Mouse (Mus musculus) lung, embryonic 15.5 days (tissue): ENCODE measurements around the gene Mfsd13b. TPM values are rescaled to one million over a fixed set of nuclear protein-coding genes. Genes with fewer than 3 reads are reported as not detected.
A peak's percentile ranks its signal among the peaks of the same experiment; 100 is the strongest.
"Not testable (repeated sequence)": the region's sequence is repeated elsewhere in the genome, so short reads cannot be mapped to it uniquely, and the experiment has no call there.

Experiments
- ATAC-seq: fragments of 200-750 bp; cut with Nextera tagmentation; 2 replicates; pipeline ENCODE4 v1.8.0; 2017; ENCODE audit warnings: moderate number of reproducible peaks, borderline replicate concordance; ENCODE audit not compliant: low FRiP score, low TSS enrichment; ENCODE audit errors: extremely low read depth
- H3K27ac ChIP-seq: fragments of 300-500 bp; sonication (generic); 2 replicates; pipeline ENCODE4 v1.5.1; 2015; ENCODE audit warnings: moderate library complexity, mild to moderate bottlenecking, inconsistent platforms
- H3K27me3 ChIP-seq: fragments of 300-500 bp; sonication (generic); 2 replicates; pipeline ENCODE4 v1.6.1; 2015; ENCODE audit warnings: inconsistent platforms
- H3K36me3 ChIP-seq: fragments of 300-500 bp; sonication (generic); 2 replicates; pipeline ENCODE4 v1.6.1; 2015; ENCODE audit warnings: inconsistent platforms
- H3K4me1 ChIP-seq: fragments of 300-500 bp; sonication (generic); 2 replicates; pipeline ENCODE4 v1.6.1; 2015; ENCODE audit warnings: inconsistent platforms
- H3K4me2 ChIP-seq: fragments of 300-500 bp; sonication (generic); 2 replicates; pipeline ENCODE4 v1.6.1; 2015; ENCODE audit warnings: inconsistent platforms, mild to moderate bottlenecking, moderate library complexity
- H3K4me3 ChIP-seq: fragments of 300-500 bp; sonication (generic); 2 replicates; pipeline ENCODE4 v1.5.1; 2015; ENCODE audit warnings: mild to moderate bottlenecking, inconsistent platforms
- H3K9ac ChIP-seq: fragments of 300-500 bp; sonication (generic); 2 replicates; pipeline ENCODE4 v1.6.1; 2015; ENCODE audit warnings: inconsistent platforms
- H3K9me3 ChIP-seq: fragments of 300-500 bp; sonication (generic); 2 replicates; pipeline ENCODE4 v1.6.1; 2016; ENCODE audit warnings: inconsistent platforms
- WGBS: fragments of 180-500 bp; shearing (Covaris S2); methylation state at CpG from one replicate; pipeline ENCODE4 v1.1.7; 2015; 5-methylcytosine and 5-hydroxymethylcytosine counted together
- polyA plus RNA-seq: library from polyadenylated mRNA; unstranded; fragments of >200 nt; fragmentation: Nextera tagmentation; extraction: Ambion mirVana; gene quantifications from 2 replicates; pipeline ENCODE4 v1.2.1, GENCODE M21; 2015

Mfsd13b gene
- 0.36 TPM in 1 of 2 replicates, not detected in the other for polyA plus RNA-seq

DNA sequence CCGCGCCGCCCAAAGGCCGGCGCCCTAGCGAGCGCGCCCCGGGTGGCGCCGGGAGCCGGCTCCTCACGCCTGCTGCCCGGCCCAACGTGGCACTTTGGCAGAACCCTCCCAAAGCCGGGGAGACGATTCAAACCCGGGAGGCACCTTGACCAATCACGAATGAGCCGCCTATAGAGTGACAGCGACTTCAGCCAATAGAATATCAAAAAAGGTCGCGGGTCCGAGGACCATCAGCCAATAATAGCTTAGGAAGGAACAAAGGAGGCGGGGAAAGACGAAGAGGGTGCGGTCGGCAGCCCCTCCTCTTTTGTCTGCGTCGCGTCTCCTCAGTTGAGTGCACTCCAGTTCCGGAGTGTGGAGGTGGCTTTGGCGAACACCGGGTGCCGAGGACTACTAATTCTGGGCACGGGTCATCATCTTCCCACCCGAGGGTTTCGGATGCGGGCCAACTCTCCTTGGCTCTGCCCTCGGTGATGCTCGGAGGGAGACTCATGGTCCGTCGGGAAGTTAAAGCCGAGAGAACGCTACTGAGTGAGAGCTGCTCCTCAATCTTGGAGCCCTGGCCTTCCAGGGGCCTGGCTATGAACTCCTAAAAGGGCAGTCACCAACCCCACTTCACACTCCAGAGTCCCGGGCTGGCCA, at the start of gene Mfsd13b, which contains the start of gene Cdr2:
Mfsd13b (plus strand) TSS at position 310 of the 642 bp plus-strand sequence.
Cdr2 (minus strand) TSS at position 113 of the 642 bp plus-strand sequence.
- peak within 1 kb of the TSS; percentile 93 for H3K4me2 ChIP-seq
- WGBS, result under 1% methylated on average over 46 of the region's 46 CpGs
- no peaks in the 10 kb centered on the region for H3K9me3 ChIP-seq
- H3K27ac ChIP-seq, result peak within 1 kb of the TSS; percentile 52
- peak within 1 kb of the TSS; percentile 81 for H3K4me3 ChIP-seq
- no peaks in the 10 kb centered on the region for H3K36me3 ChIP-seq
- peaks cover 11% of the 10 kb centered on the region; the same call in 1 of the 2 replicates for H3K4me1 ChIP-seq
- H3K27me3 ChIP-seq, result peaks cover 6% of the 10 kb centered on the region; the same call in 1 of the 2 replicates
- peak; percentile 97 for ATAC-seq
- H3K9ac ChIP-seq, result peak within 1 kb of the TSS; percentile 68

DNA sequence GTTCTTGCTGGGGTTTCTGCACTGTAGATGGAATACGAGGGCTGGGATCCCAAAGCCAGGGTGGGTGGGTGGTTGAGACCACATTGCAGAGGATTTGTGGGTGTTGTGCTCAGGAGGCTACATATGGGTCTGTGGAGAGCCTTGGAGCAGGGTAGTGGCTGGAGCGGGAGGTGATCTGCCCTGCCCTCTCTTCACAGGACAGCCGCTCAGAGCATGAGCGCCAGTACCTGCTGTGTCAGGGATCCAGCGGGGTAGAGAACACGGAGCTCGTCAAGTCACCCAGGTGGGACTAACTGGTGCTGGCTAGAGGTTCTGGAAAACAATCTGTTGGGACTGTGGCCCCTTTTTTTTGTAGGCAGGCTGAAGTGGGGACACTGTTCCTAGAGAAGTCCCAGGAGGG, 49.2 kb upstream of the Mfsd13b start:
- Histone ChIP-seq H3K4me1 (no peaks in the 10 kb centered on the region), H3K27ac (no peak overlapping the region), H3K9me3 (no peaks in the 10 kb centered on the region), H3K9ac (no peak overlapping the region), H3K4me3 (no peak overlapping the region), H3K36me3 (peaks cover 63% of the 10 kb centered on the region), H3K4me2 (no peak overlapping the region), H3K27me3 (no peaks in the 10 kb centered on the region)
- WGBS, result 92% methylated on average over 7 of the region's 7 CpGs
- ATAC-seq, result no peak

GRCm38 (mm10) chr7:120933680-120934195, 48.6 kb upstream of the Mfsd13b start:
- 75% methylated on average over 4 of the region's 5 CpGs for WGBS
- H3K36me3 ChIP-seq, result peaks cover 63% of the 10 kb centered on the region

GRCm38 (mm10) chr7:120934716-120935115, 47.6 kb upstream of the Mfsd13b start:
- Histone ChIP-seq H3K36me3 (peaks cover 62% of the 10 kb centered on the region), H3K9ac (no peak overlapping the region), H3K4me1 (no peaks in the 10 kb centered on the region), H3K9me3 (no peaks in the 10 kb centered on the region), H3K27ac (no peak overlapping the region), H3K4me3 (no peak overlapping the region), H3K4me2 (no peak overlapping the region), H3K27me3 (no peaks in the 10 kb centered on the region)
- ATAC-seq, result no peak
- 29% methylated on average over 5 of the region's 5 CpGs for WGBS

More at GRCm38 (mm10) chr7:120933680-120934195, 48.6 kb upstream of the Mfsd13b start:
- Histone ChIP-seq H3K27ac (no peak overlapping the region), H3K9me3 (no peaks in the 10 kb centered on the region), H3K4me3 (no peak overlapping the region), H3K4me1 (no peaks in the 10 kb centered on the region), H3K27me3 (no peaks in the 10 kb centered on the region), H3K4me2 (no peak overlapping the region), H3K9ac (no peak overlapping the region)
- no peak for ATAC-seq

DNA sequence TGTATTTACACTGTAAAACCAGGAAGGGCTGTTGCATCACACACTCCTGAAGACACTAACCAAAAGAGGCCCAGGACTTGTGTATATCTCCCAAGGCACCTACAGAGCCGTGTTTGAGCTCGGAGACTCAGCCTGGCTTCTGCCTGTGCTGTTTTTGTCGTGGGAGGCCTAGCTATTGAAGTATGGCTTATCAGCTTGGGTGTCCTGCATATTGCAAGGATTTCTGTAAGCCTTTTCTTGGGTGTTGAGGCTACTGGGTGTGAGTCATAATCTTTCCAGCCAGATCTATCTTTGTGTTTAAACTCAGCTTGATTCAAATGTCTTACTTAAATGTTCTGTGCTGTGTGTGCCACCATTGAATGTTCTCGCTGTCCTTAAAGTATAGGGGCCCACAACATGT, 45.8 kb upstream of the Mfsd13b start:
- Histone ChIP-seq H3K27me3 (no peaks in the 10 kb centered on the region), H3K4me1 (no peaks in the 10 kb centered on the region), H3K4me2 (no peak overlapping the region), H3K27ac (no peak overlapping the region), H3K9ac (no peak overlapping the region), H3K36me3 (peaks cover 71% of the 10 kb centered on the region), H3K9me3 (no peaks in the 10 kb centered on the region), H3K4me3 (no peak overlapping the region)
- ATAC-seq, result no peak
- 85% methylated on average over 4 of the region's 4 CpGs for WGBS

DNA sequence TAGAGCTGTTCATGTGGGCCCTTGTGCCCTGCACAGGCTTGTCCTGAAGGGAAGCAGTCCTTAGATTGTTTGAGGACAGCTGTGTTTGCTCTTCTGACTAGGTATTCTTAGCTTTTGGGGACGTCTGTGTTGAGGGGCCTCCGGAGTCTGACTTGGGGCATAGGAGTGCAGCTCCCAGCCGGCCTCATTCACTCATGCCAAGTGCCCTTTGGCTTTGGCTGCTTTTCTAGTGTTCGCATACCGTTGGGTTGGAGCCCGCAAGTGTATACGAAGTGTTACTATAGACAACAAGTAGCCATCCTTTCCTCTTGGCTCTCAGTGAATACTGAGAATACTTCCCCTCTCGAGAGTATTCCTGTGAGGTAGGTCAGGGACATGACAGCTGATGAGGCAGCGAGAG, 44.1 kb upstream of the Mfsd13b start:
- 62% methylated on average over 9 of the region's 9 CpGs for WGBS
- Histone ChIP-seq H3K27ac (no peak overlapping the region), H3K27me3 (no peaks in the 10 kb centered on the region), H3K4me2 (no peak overlapping the region), H3K36me3 (peaks cover 79% of the 10 kb centered on the region), H3K4me1 (no peaks in the 10 kb centered on the region), H3K4me3 (no peak overlapping the region), H3K9me3 (no peaks in the 10 kb centered on the region), H3K9ac (no peak overlapping the region)
- no peak for ATAC-seq

- H3K36me3 ChIP-seq, result peaks cover 80% of the 10 kb centered on the region
- WGBS, result 89% methylated on average over 12 of the region's 12 CpGs
- no peak for ATAC-seq
Observed at GRCm38 (mm10) chr7:120940343-120940742, 42.0 kb upstream of the Mfsd13b start.

GRCm38 (mm10) chr7:120941214-120941613, 41.1 kb upstream of the Mfsd13b start:
- Histone ChIP-seq H3K27me3 (no peaks in the 10 kb centered on the region), H3K27ac (no peak overlapping the region), H3K36me3 (peaks cover 81% of the 10 kb centered on the region), H3K4me2 (no peak overlapping the region), H3K9ac (no peak overlapping the region), H3K4me1 (no peaks in the 10 kb centered on the region), H3K4me3 (no peak overlapping the region), H3K9me3 (no peaks in the 10 kb centered on the region)
- 93% methylated on average over 6 of the region's 6 CpGs for WGBS
- ATAC-seq, result no peak

More at GRCm38 (mm10) chr7:120940343-120940742, 42.0 kb upstream of the Mfsd13b start:
- no peak overlapping the region for H3K27ac ChIP-seq
- no peaks in the 10 kb centered on the region for H3K27me3 ChIP-seq
- H3K9me3 ChIP-seq, result no peaks in the 10 kb centered on the region
- H3K4me2 ChIP-seq, result no peak overlapping the region
- no peak overlapping the region for H3K4me3 ChIP-seq
- no peaks in the 10 kb centered on the region for H3K4me1 ChIP-seq
- H3K9ac ChIP-seq, result no peak overlapping the region

DNA sequence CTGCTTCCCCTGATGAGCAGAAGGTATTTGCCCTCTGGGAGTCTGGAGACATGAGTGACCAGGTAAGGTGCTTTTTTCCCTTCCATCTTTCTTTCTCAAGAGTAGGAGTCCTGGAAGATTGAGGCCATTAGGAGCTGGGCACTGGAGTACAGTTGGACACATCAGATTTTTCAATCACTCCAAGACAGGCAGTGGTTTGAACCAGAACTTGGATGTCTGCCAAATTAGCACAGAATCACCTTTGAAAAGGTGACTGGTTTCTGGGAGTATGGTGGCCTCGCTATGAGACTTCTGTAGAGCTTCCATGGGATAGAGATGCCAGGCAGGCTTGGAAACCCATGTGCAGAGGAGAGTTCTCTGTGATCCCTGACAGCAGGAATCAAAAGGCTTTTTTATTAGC, 39.8 kb upstream of the Mfsd13b start:
- Histone ChIP-seq H3K36me3 (peaks cover 69% of the 10 kb centered on the region), H3K9ac (no peak overlapping the region)
- WGBS, result 66% methylated on average over 1 of the region's 1 CpGs

DNA sequence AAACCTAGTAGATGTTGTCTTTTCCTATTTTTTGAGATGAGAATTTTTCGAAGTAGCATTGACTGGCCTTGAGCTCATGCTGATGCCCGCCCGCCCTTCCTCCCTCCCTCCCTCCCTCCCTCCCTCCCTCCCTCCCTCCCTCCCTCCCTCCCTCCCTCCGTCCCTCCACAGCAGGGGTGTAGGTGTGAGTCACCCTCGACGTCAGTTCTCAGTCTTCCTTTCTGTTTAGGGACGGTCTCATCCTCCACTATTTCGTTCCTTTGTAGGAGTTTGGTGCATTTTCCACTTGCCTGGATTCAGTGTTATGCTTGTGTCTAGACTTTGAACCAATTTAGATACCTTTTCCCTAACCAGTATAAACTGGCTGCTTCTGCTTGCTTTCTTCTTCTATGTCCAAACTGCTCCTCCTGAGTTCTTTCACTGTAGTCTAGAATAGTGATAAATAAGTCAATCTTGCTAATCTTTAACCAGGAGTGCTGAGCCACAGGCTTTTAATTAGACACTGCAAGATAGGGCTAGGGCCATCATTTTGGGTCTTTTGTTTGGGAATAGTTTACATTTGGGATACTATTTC, 38.3 kb upstream of the Mfsd13b start:
- H3K4me2 ChIP-seq, result no peak overlapping the region
- H3K9ac ChIP-seq, result no peak overlapping the region
- H3K9me3 ChIP-seq, result no peaks in the 10 kb centered on the region
- H3K27me3 ChIP-seq, result no peaks in the 10 kb centered on the region
- peaks cover 64% of the 10 kb centered on the region for H3K36me3 ChIP-seq
- 62% methylated on average over 7 of the region's 8 CpGs for WGBS
- H3K4me1 ChIP-seq, result no peaks in the 10 kb centered on the region
- H3K27ac ChIP-seq, result no peak overlapping the region
- ATAC-seq, result no peak
- H3K4me3 ChIP-seq, result no peak overlapping the region

More for the DNA sequence above, 39.8 kb upstream of the Mfsd13b start:
- no peak overlapping the region for H3K27ac ChIP-seq
- ATAC-seq, result no peak
- H3K4me1 ChIP-seq, result no peaks in the 10 kb centered on the region
- no peak overlapping the region for H3K4me2 ChIP-seq
- H3K27me3 ChIP-seq, result no peaks in the 10 kb centered on the region
- no peak overlapping the region for H3K4me3 ChIP-seq
- no peaks in the 10 kb centered on the region for H3K9me3 ChIP-seq

DNA sequence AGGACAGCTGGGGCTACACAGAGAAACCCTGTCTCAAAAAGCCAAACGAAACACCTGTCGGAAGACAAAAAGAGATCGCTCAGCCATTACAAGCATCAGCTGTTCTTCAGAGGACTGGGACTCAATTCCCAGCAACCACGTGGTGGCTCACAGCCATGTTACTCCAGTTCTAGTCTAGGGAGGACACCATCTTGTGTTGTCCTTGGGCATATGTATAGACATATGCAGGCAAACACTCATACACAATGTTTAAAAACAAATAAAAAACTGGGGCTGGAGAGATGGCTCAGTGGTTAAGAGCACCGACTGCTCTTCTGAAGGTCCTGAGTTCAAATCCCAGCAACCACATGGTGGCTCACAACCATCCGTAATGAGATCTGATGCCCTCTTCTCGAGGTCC, 28.7 kb upstream of the Mfsd13b start:
- not testable (repeated sequence) for ATAC-seq, H3K4me3 ChIP-seq, H3K4me1 ChIP-seq, H3K4me2 ChIP-seq, H3K27ac ChIP-seq, H3K27me3 ChIP-seq, H3K9me3 ChIP-seq, H3K9ac ChIP-seq
- 81% methylated on average over 7 of the region's 7 CpGs for WGBS
- H3K36me3 ChIP-seq, result peaks cover 24% of the 10 kb centered on the region

GRCm38 (mm10) chr7:120960116-120960515, 22.2 kb upstream of the Mfsd13b start:
- H3K4me3 ChIP-seq, result no peak overlapping the region
- no peaks in the 10 kb centered on the region for H3K27me3 ChIP-seq
- no peak for ATAC-seq
- 71% methylated on average over 2 of the region's 2 CpGs for WGBS
- no peaks in the 10 kb centered on the region for H3K4me1 ChIP-seq
- H3K27ac ChIP-seq, result no peak overlapping the region
- no peak overlapping the region for H3K4me2 ChIP-seq
- H3K9ac ChIP-seq, result no peak overlapping the region
- H3K36me3 ChIP-seq, result peaks cover 36% of the 10 kb centered on the region
- no peaks in the 10 kb centered on the region for H3K9me3 ChIP-seq
